Mouse (Mus musculus) frontal cortex, postnatal 25 days (tissue): ENCODE data around the gene Mtmr4.

Experiments used
- DNase-seq, 2 experiments: peaks; one replicate each; pipeline ENCODE4 v3.0.0; 2022; ENCODE audit warnings: low spot score in 2 of 2

Gene Mtmr4

GRCm38 (mm10) chr11:87615952-87616351 is 24.0 kb downstream of the Mtmr4 start:
- DNase-seq, result no peak

- DNase-seq, result no peak
Observed at GRCm38 (mm10) chr11:87616790-87617474, 25.0 kb downstream of the Mtmr4 start, which contains the start of gene Hsf5. Gene Hsf5, plus strand, starts transcription at chr11:87617164.

- no peak for DNase-seq
Observed at GRCm38 (mm10) chr11:87617606-87618005, 25.6 kb downstream of the Mtmr4 start.

- no peak for DNase-seq
Observed at GRCm38 (mm10) chr11:87623160-87623559, 31.2 kb downstream of the Mtmr4 start.

- DNase-seq, result no peak
Observed at GRCm38 (mm10) chr11:87629859-87630258, 37.9 kb downstream of the Mtmr4 start.

GRCm38 (mm10) chr11:87638793-87639192 is 46.8 kb downstream of the Mtmr4 start:
- DNase-seq, result no peak

- no peak for DNase-seq
Observed at GRCm38 (mm10) chr11:87639206-87639605, 47.2 kb downstream of the Mtmr4 start.

- no peak for DNase-seq
Observed at GRCm38 (mm10) chr11:87642865-87643264, 50.9 kb downstream of the Mtmr4 start.

GRCm38 (mm10) chr11:87654693-87655092 is 62.7 kb downstream of the Mtmr4 start:
- DNase-seq, result no peak

- DNase-seq, result no peak
Observed at GRCm38 (mm10) chr11:87659216-87659615, 67.3 kb downstream of the Mtmr4 start.

- peak; percentile 75 to 78 for DNase-seq
Observed at GRCm38 (mm10) chr11:87662407-87662806, 70.4 kb downstream of the Mtmr4 start, which contains the start of gene Rnf43. Gene Rnf43, plus strand, starts transcription at chr11:87662722.

- DNase-seq, result no peak
Observed at GRCm38 (mm10) chr11:87662822-87663221, 70.9 kb downstream of the Mtmr4 start.

GRCm38 (mm10) chr11:87663948-87664347 is 72.0 kb downstream of the Mtmr4 start:
- DNase-seq, result no peak

GRCm38 (mm10) chr11:87664521-87664920 is 72.6 kb downstream of the Mtmr4 start:
- no peak for DNase-seq

GRCm38 (mm10) chr11:87665224-87665623 is 73.3 kb downstream of the Mtmr4 start:
- DNase-seq, result no peak

- no peak for DNase-seq
Observed at GRCm38 (mm10) chr11:87665658-87666057, 73.7 kb downstream of the Mtmr4 start.
